Mouse (Mus musculus) adrenal gland, postnatal 36 days (tissue): ENCODE data around the gene Dock11. TPM values are rescaled to one million over a fixed set of nuclear protein-coding genes. Genes with fewer than 3 reads are reported as not detected.

Source experiments
- DNase-seq, 2 experiments: peaks; one replicate each; pipeline ENCODE4 v3.0.0; 2021; ENCODE audit warnings: mixed read lengths in 1 of 2
- long read RNA-seq, 2 experiments: library from polyadenylated mRNA; stranded (forward); transcript quantifications; one replicate each; pipeline ENCODE4 v2.0.0; 2021; ENCODE audit warnings: borderline sequencing depth in 2 of 2
- total RNA-seq, 2 experiments: library from RNA; stranded (reverse); gene quantifications; 2 replicates each; pipeline ENCODE4 v1.2.3; 2021

Gene Dock11
- 1 to 10 TPM; 4.9 to 7.3 TPM for total RNA-seq
- long read RNA-seq, experiment 1 = 0 reads
- long read RNA-seq, experiment 2 = 0 reads

DNA sequence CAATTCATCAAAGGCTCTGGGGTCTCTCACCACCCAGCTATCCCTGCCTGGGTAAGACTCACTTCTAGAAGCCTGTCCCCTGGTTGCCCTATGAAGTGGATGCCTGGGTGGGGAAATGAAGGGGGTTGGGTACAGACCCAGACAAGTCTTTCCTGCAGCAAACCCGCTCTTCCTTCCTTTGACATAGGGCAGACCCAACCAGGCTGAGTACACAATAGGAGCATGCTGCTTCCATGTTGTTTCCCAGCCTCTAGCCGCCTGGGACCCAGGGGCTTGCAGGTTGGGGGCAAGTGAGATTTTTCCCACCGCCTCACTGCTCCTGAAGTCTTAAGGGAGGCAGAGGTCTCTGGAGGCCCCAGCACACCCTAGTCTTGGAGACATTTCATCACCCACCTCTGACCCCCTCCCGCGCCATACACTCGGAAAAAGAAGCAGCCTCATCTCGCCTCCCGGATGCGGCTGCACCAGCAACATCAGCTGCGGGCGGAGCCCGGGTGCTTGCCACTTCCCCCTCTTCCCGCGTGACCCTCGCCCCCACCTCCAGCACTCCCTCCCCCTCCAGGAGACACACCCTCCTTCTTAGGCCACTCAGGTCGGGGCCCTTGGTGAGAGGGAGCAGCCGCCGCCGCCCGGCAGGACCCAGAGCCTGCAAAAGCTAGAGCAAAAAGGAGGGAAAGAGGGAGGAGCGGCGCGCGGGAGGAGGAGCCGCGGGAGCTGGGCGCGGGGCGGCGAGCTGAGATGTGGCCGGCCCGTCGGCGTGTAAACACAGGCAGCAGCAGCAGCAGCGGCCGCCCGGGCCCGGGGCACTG lies at the start of gene Dock11:
Gene Dock11 (plus strand): TSS at position 746 of the 809 bp plus-strand sequence.
- peak; percentile 65 to 66 for DNase-seq

- DNase-seq = peak in 1 of 2 experiments; percentile 17
Observed at GRCm38 (mm10) chrX:35879703-35880102, 8.9 kb upstream of the Dock11 start.

- no peak for DNase-seq
Observed at GRCm38 (mm10) chrX:35888945-35889799, 540 bp downstream of the Dock11 start.

GRCm38 (mm10) chrX:35889800-35890106 lies 1.1 kb downstream of the Dock11 start:
- DNase-seq = no peak

DNA sequence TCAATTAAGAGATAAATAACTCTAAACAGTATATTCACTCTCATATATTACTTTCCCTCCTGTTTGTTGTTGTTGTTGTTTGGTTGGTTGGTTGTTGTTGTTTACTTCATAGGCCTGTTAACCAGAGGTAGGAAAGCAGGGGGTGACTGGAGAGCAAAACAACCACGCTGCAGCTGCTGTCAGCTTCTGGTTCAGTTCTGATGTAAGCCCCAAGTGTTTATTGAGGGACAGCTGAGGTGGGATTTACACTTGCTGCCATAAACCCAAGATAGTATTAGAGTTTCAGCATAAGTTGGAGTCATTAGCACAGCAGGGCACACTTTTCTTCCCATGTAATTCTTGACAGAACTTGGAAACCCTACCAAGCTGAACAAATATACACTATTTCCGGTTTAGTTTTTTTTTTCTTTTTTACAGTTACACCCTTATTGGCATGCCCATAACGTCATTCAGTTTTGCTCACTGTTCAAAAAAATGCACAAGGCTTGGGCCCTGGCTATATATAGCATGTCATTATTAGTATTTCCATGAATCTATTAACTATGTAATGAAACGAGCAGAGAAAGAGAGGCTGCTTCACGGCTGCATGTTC lies 3.0 kb downstream of the Dock11 start:
- DNase-seq = no peak

GRCm38 (mm10) chrX:35892377-35892776 lies 3.7 kb downstream of the Dock11 start:
- DNase-seq = no peak

- no peak for DNase-seq
Observed at GRCm38 (mm10) chrX:35897648-35898500, 9.2 kb downstream of the Dock11 start.

GRCm38 (mm10) chrX:35898501-35898766 lies 9.8 kb downstream of the Dock11 start:
- no peak for DNase-seq

GRCm38 (mm10) chrX:35904352-35904751 lies 15.7 kb downstream of the Dock11 start:
- no peak for DNase-seq

- no peak for DNase-seq
Observed at GRCm38 (mm10) chrX:35906696-35907330, 18.2 kb downstream of the Dock11 start.

DNA sequence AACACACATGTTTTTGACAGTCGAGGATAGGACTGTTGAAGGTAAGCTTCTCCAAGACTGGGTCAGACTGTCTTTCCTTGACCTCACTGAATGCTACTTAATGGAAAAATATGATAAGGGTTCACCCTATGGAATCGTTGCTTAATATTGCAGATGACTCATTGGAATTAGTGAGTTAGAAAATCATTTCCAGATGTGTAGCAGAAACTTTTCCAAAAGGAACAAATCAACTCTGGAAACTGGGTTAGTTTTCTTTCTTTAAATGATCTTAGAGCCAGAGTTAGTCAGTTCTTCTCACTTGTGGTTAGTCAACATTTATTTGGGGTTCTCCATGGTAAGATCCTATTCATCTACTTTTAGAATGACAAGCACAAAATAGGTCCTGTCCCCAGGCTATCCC lies 30.9 kb downstream of the Dock11 start:
- DNase-seq = no peak

DNA sequence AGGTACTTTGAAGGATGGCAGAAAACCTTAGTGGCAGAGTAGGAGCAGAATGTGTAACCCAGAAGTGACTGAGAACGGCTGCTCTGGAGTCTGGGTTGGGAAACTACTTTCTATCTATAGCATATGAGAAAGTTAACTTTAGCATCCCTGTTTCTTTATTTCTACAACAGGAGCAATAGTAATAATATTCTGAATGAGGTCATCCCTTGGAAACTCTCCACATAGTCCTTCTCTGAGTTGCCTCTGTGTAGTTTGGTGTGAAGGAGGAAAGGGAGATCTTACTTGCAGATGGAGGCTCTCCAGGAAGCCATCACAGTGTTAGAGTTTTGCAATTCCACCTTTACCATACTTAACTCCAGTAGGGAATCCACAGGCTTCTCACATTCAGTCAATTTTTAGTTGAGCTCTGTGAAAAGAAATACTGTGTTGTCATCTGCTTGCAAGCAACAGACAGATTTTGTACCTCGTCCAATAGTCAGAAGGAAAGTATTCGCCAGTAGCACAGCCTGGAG lies 31.5 kb downstream of the Dock11 start:
- no peak for DNase-seq

GRCm38 (mm10) chrX:35921922-35922321 lies 33.3 kb downstream of the Dock11 start:
- no peak for DNase-seq

GRCm38 (mm10) chrX:35924705-35925264 lies 36.2 kb downstream of the Dock11 start:
- DNase-seq = no peak

DNA sequence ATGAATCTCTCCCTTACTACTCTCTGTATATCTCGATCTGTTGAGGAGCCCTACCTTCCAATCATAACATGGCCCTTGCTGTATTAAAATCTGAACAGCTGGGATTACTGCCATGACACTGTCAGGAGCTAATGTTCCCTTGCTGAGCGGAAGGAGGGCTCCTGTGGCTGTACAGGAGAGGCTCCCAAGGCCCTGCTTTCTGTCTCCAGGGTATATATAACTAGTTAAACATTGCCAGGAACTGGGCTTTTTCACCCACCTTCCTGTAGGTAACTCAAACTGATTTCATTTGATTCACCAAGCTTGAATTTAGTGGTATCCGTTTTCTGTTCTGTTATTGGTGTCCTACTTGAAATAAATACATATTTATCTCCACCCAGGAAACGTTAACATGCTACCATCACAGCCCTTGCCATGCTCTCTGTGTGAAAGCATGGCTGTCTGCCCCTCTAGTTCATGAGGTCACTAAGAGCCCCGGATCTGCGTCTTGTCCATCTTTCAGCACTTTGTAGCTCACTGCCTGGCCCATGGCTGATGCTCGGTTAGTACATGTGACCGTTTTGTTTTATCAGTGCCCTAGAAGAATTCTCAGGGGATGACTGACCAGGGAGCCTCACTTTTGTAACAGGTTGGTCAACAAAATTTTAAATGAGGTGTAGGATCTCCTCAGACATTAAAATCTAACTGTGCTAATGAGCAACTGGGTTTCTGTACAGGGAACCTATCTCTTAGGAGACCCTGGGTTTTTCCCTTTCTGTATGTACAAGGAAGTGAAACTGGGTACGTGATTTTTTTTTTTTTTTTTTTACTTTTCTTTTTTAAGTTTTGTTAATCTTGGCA lies 41.7 kb downstream of the Dock11 start:
- DNase-seq = no peak

DNA sequence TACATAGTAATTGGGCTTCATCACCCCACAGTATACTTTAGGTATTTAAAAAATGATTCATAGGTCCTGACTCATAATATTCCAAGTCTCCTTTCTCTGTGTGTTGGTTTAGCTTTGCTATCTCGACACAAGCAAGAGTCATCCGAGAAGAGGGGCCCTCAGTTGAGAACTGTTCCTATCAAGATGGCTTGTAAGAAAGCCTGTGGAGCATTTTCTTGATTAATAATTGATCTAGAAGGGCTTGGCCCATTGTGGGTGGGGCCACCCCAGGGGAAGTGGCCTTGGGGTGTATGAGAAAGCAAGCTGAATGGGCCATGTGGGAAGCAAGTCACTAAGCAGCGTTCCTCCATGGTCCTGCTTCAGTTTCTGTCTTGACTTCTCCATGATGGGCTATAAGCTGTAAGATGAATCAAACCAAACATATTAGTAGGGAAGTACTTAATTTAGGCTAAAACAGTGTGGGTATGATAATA lies 42.3 kb downstream of the Dock11 start:
- DNase-seq = no peak

GRCm38 (mm10) chrX:35931945-35932344 lies 43.3 kb downstream of the Dock11 start:
- no peak for DNase-seq

GRCm38 (mm10) chrX:35932952-35933351 lies 44.3 kb downstream of the Dock11 start:
- DNase-seq = no peak

GRCm38 (mm10) chrX:35938112-35938511 lies 49.5 kb downstream of the Dock11 start:
- DNase-seq = no peak

DNA sequence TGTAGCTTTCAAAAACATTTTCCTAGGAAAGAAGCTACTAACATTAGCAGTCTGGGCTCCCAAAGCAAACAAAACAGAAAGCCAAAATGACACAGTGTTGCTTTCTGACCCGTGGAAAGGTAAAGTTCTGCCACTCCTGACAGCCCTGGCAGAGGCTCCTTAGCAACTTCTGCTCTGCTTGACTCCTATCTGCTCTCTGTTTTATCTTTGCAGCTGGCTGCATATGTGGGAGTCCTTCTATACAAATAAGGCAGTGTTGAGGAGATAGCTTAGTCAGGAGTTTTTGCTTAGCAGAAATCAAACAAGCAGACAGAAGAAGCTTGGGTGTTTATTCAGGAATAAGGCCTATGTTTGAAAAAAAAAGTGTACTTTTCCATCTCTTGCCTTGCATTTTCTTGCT lies 57.8 kb downstream of the Dock11 start:
- DNase-seq = no peak
